In genomic region chr3:38394308-38394707, GRCm38 (mm10) we compare ENCODE assay signal across 14 mouse cellular contexts.
"Had no signal": no experiment of that assay in that cellular context is flagged by ENCODE, and none has a peak within 500 bp of the region (broad histone marks: within the 10 kb centered on the region; RNA-seq: fewer than 3 reads in every experiment).

No protein-coding gene starts in this region.

- ATAC-seq: midbrain, embryonic 13.5 days; midbrain, embryonic 16.5 days had no signal

- DNase-seq: kidney, adult 2 months; kidney, postnatal 4 days; layer of hippocampus, adult 9-11 months; liver, embryonic 13.5 days; lung, adult 2 months; lung, postnatal 14 days; lung, postnatal 4 days; retina, postnatal 1 day; right cerebral cortex, postnatal 25 days; thymus, adult 18-20 months; thymus, postnatal 14 days; thymus, postnatal 4 days had no signal
